Comparison of ENCODE assay signal across 10 mouse cellular contexts in the genomic region with DNA sequence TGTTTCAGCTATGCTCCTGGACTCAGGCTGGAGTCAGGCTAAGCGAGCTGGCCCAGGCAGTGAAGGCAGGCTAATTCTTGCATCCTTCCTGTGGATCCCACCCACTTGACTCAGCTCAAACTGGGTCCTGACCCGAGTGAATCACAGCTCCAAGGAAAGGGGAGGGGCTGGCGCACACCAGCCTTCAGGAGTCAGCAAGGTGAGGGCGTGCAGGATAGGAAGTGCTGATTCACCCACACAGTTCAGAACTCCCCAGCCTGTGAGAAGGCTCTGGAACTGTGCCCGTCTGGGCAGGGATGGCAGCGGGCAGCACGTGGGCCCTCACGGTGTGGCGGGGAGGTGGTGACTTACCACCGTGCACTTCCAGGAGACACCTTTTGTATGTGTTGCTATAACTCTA. TPM values are rescaled to one million over a fixed set of nuclear protein-coding genes. Genes with fewer than 3 reads are reported as not detected.
DNase-seq lines count a peak whose midpoint lies in the region; ATAC-seq and TF ChIP-seq lines count a peak whose summit lies in the region.
"Had no signal": no experiment of that assay in that cellular context is flagged by ENCODE, and none has a peak within 500 bp of the region (broad histone marks: within the 10 kb centered on the region; RNA-seq: fewer than 3 reads in every experiment).

No protein-coding gene starts in this region.

- H3K9ac ChIP-seq in intestine, embryonic 15.5 days, result no peak overlapping the region
- no peak overlapping the region for H3K9ac ChIP-seq in hindbrain, embryonic 13.5 days
- no peak overlapping the region for H3K9ac ChIP-seq in forebrain, postnatal 0 days

- no peak overlapping the region for H3K4me2 ChIP-seq in intestine, embryonic 15.5 days (replicated peaks)
- H3K4me2 ChIP-seq in hindbrain, embryonic 13.5 days, result no peak overlapping the region
- H3K4me2 ChIP-seq in forebrain, postnatal 0 days (ENCODE audit: low read depth), result no peak overlapping the region

- no peak overlapping the region for H3K27ac ChIP-seq in left cerebral cortex, adult 2 months
- peak overlapping the region; percentile 62 for H3K27ac ChIP-seq in intestine, embryonic 15.5 days
- no peak overlapping the region for H3K27ac ChIP-seq in hindbrain, embryonic 13.5 days
- no peak overlapping the region for H3K27ac ChIP-seq in forebrain, postnatal 0 days (ENCODE audit: low read depth, low read length)

- H3K27me3 ChIP-seq in intestine, embryonic 15.5 days (replicated peaks), result no peaks in the 10 kb centered on the region
- no peaks in the 10 kb centered on the region for H3K27me3 ChIP-seq in hindbrain, embryonic 13.5 days
- H3K27me3 ChIP-seq in forebrain, postnatal 0 days (ENCODE audit: insufficient read depth, low read length), result no peaks in the 10 kb centered on the region
- H3K27me3 ChIP-seq: CH12.LX had no signal

- no peak for TF ChIP-seq CTCF in left cerebral cortex, adult 2 months (IDR thresholded peaks at IDR 0.05)
- no peak for TF ChIP-seq CTCF in forebrain, postnatal 0 days (IDR thresholded peaks at IDR 0.05; ENCODE audit: low read depth)

- ATAC-seq in intestine, embryonic 15.5 days, result peak; percentile 94
- no peak for ATAC-seq in hindbrain, embryonic 13.5 days (ENCODE audit: low FRiP score)
- no peak for ATAC-seq in forebrain, postnatal 0 days

- intact Hi-C loops in left cerebral cortex, adult 2 months (cut with DNase I), result no loop called here
- intact Hi-C loops in left cerebral cortex, postnatal 4 days (cut with DNase I), result no loop called here

- 57% methylated on average over 10 of the region's 10 CpGs for WGBS in intestine, embryonic 15.5 days
- 86% methylated on average over 10 of the region's 10 CpGs for WGBS in hindbrain, embryonic 13.5 days
- 78% methylated on average over 10 of the region's 10 CpGs for WGBS in forebrain, postnatal 0 days

- peaks cover 15% of the 10 kb centered on the region for H3K4me1 ChIP-seq in intestine, embryonic 15.5 days (replicated peaks)
- H3K4me1 ChIP-seq in hindbrain, embryonic 13.5 days (replicated peaks), result no peaks in the 10 kb centered on the region
- H3K4me1 ChIP-seq in forebrain, postnatal 0 days (ENCODE audit: insufficient read depth), result no peaks in the 10 kb centered on the region

- no peaks in the 10 kb centered on the region for H3K36me3 ChIP-seq in intestine, embryonic 15.5 days
- H3K36me3 ChIP-seq in hindbrain, embryonic 13.5 days, result no peaks in the 10 kb centered on the region
- no peaks in the 10 kb centered on the region for H3K36me3 ChIP-seq in forebrain, postnatal 0 days (ENCODE audit: insufficient read depth)

- no peaks in the 10 kb centered on the region for H3K9me3 ChIP-seq in intestine, embryonic 15.5 days
- no peaks in the 10 kb centered on the region for H3K9me3 ChIP-seq in hindbrain, embryonic 13.5 days
- no peaks in the 10 kb centered on the region for H3K9me3 ChIP-seq in forebrain, postnatal 0 days (ENCODE audit: low read length)

- DNase-seq in left cerebral cortex, adult 2 months (ENCODE audit: extremely low spot score in 1 of 2, low spot score in 2 of 2), result peak; percentile 24 to 51
- no peak for DNase-seq in left cerebral cortex, postnatal 4 days
- DNase-seq in cerebellum, postnatal 36 days, result peak; percentile 28 to 54
- peak; percentile 65 for DNase-seq in lung, postnatal 25 days (ENCODE audit: low spot score)
- DNase-seq in gastrocnemius, postnatal 25 days, result no peak
- DNase-seq in forebrain, postnatal 0 days, result no peak

- H3K4me3 ChIP-seq in left cerebral cortex, adult 2 months, result no peak overlapping the region
- no peak overlapping the region for H3K4me3 ChIP-seq in intestine, embryonic 15.5 days (replicated peaks)
- H3K4me3 ChIP-seq in hindbrain, embryonic 13.5 days, result no peak overlapping the region
- H3K4me3 ChIP-seq in forebrain, postnatal 0 days (ENCODE audit: low read depth, low read length), result no peak overlapping the region
- H3K4me3 ChIP-seq: erythroblast, embryonic 14.5 days had no signal

RNA-seq across cellular contexts. Expression of gene Proser2, which starts 11.8 kb away (rescaled TPM):
- 1 to 10 TPM; 3.2 to 4.1 TPM for total RNA-seq in left cerebral cortex, adult 2 months (2021)
- total RNA-seq in left cerebral cortex, postnatal 4 days (2021), result 1 to 10 TPM; 2.3 to 3.4 TPM
- polyA plus RNA-seq in intestine, embryonic 15.5 days (2015; fragmentation: Nextera tagmentation; extraction: Ambion mirVana), result 27.3 and 27.7 TPM in 2 replicates
- total RNA-seq in gastrocnemius, postnatal 25 days (2021), result under 1 TPM; 0.43 to 0.97 TPM
- polyA plus RNA-seq in hindbrain, embryonic 13.5 days (2015; fragmentation: Nextera tagmentation; extraction: Ambion mirVana), result 5.7 and 5.8 TPM in 2 replicates
- total RNA-seq in forebrain, postnatal 0 days (2014; rRNA removed), result 2.8 and 3.2 TPM in 2 replicates
- 4.6 and 5.1 TPM in 2 replicates for polyA plus RNA-seq in forebrain, postnatal 0 days (2015; fragmentation: Nextera tagmentation; extraction: Ambion mirVana)

Comparison
In these comparisons a context has a peak if more than half of its experiments do, and no peak if none do; other contexts are left out.
1. DNase-seq: peak in left cerebral cortex, adult 2 months (2 of 2), cerebellum, postnatal 36 days (2 of 2) and lung, postnatal 25 days (single experiment); none in left cerebral cortex, postnatal 4 days (single experiment), gastrocnemius, postnatal 25 days (single experiment) and forebrain, postnatal 0 days (single experiment).